Mouse (Mus musculus) heart, postnatal 25 days (tissue): ENCODE measurements at regions not wholly inside any gene's neighbourhood (a gene's known extent, or its start where the extent isn't known, plus 50 kb on each side); places are given as distances from the start of the nearest gene placed in this dataset.

Experiments
- DNase-seq: peaks from one replicate; pipeline ENCODE4 v3.0.0; 2022; ENCODE audit warnings: low spot score
- intact Hi-C: fragments of 180-260 bp; cut with DNase I; formaldehyde crosslinking; loops from one replicate; pipeline ENCODE4 v1.15.1; 2025

- DNase-seq = no peak
- intact Hi-C loops = no loop called here
These were observed 493.0 kb upstream of the Hs6st1 start for GRCm38 (mm10) chr1:35575203-35575602.

GRCm38 (mm10) chr1:35579392-35579791, 488.8 kb upstream of the Hs6st1 start:
- no peak for DNase-seq
- intact Hi-C loops = no loop called here

GRCm38 (mm10) chr1:35579992-35580391, 488.2 kb upstream of the Hs6st1 start:
- DNase-seq = no peak

GRCm38 (mm10) chr1:35580474-35580873, 487.7 kb upstream of the Hs6st1 start:
- DNase-seq = no peak
- intact Hi-C loops = no loop called here

More at GRCm38 (mm10) chr1:35579992-35580391, 488.2 kb upstream of the Hs6st1 start:
- intact Hi-C loops = no loop called here

GRCm38 (mm10) chr1:35587900-35588299, 480.3 kb upstream of the Hs6st1 start:
- DNase-seq = no peak
- intact Hi-C loops = no loop called here

- intact Hi-C loops = no loop called here
These were observed 479.3 kb upstream of the Hs6st1 start for GRCm38 (mm10) chr1:35588939-35589338.

GRCm38 (mm10) chr1:35600847-35601246, 467.4 kb upstream of the Hs6st1 start:
- intact Hi-C loops = no loop called here
- no peak for DNase-seq

More at GRCm38 (mm10) chr1:35588939-35589338, 479.3 kb upstream of the Hs6st1 start:
- DNase-seq = no peak

- intact Hi-C loops = no loop called here
- DNase-seq = no peak
These were observed 453.1 kb upstream of the Hs6st1 start for GRCm38 (mm10) chr1:35615131-35615530.

GRCm38 (mm10) chr1:35619476-35619875, 448.7 kb upstream of the Hs6st1 start:
- no peak for DNase-seq
- intact Hi-C loops = no loop called here

GRCm38 (mm10) chr1:35642595-35642994, 425.6 kb upstream of the Hs6st1 start:
- intact Hi-C loops = no loop called here
- no peak for DNase-seq

- DNase-seq = no peak
- intact Hi-C loops = no loop called here
These were observed 414.9 kb upstream of the Hs6st1 start for GRCm38 (mm10) chr1:35653119-35653956.

GRCm38 (mm10) chr1:35663006-35663405, 405.2 kb upstream of the Hs6st1 start:
- no peak for DNase-seq
- intact Hi-C loops = no loop called here

- intact Hi-C loops = no loop called here
These were observed 394.7 kb upstream of the Hs6st1 start for GRCm38 (mm10) chr1:35673524-35673923.

GRCm38 (mm10) chr1:35673992-35674391, 394.2 kb upstream of the Hs6st1 start:
- DNase-seq = no peak

More at GRCm38 (mm10) chr1:35673524-35673923, 394.7 kb upstream of the Hs6st1 start:
- DNase-seq = no peak

GRCm38 (mm10) chr1:35682511-35682949, 385.7 kb upstream of the Hs6st1 start:
- no peak for DNase-seq
- intact Hi-C loops = no loop called here

More at GRCm38 (mm10) chr1:35673992-35674391, 394.2 kb upstream of the Hs6st1 start:
- intact Hi-C loops = no loop called here

- no peak for DNase-seq
- intact Hi-C loops = no loop called here
These were observed 382.5 kb upstream of the Hs6st1 start for GRCm38 (mm10) chr1:35685651-35686050.

- intact Hi-C loops = no loop called here
- DNase-seq = no peak
These were observed 373.9 kb upstream of the Hs6st1 start for GRCm38 (mm10) chr1:35694349-35694748.

- DNase-seq = no peak
- intact Hi-C loops = no loop called here
These were observed 373.2 kb upstream of the Hs6st1 start for GRCm38 (mm10) chr1:35694775-35695591.

GRCm38 (mm10) chr1:35697218-35697617, 371.0 kb upstream of the Hs6st1 start:
- intact Hi-C loops = no loop called here
- no peak for DNase-seq

- intact Hi-C loops = no loop called here
- no peak for DNase-seq
These were observed 370.2 kb upstream of the Hs6st1 start for GRCm38 (mm10) chr1:35697834-35698500.
